Mouse (Mus musculus) thymus, adult 2 months (tissue): ENCODE results near the gene Atg16l2.

ENCODE experiments used
- CTCF ChIP-seq: fragments of 200-500 bp; IDR thresholded peaks from 2 replicates; pipeline ENCODE4 v1.5.1; 2012; ENCODE audit warnings: mild to moderate bottlenecking, control low read depth, low read length, moderate library complexity, borderline replicate concordance; ENCODE audit not compliant: control insufficient read depth, poor library complexity, insufficient read depth; ENCODE audit errors: extremely low read depth
- POLR2A ChIP-seq: fragments of 200-500 bp; IDR thresholded peaks from 2 replicates; pipeline ENCODE4 v1.6.1; 2012; ENCODE audit warnings: mild to moderate bottlenecking, low read length, control low read depth, moderate library complexity; ENCODE audit not compliant: control insufficient read depth, poor library complexity, insufficient read depth; ENCODE audit errors: extremely low read depth

GRCm38 (mm10) chr7:101282721-101283120, 19.3 kb downstream of the Atg16l2 start:
- TF ChIP-seq POLR2A (no peak), CTCF (no peak)
